Mouse (Mus musculus) neural tube, embryonic 14.5 days (tissue): ENCODE measurements at regions not wholly inside any gene's neighbourhood (a gene's known extent, or its start where the extent isn't known, plus 50 kb on each side); places are given as distances from the start of the nearest gene placed in this dataset.

Experiments
- ATAC-seq: fragments of 200-750 bp; cut with Nextera tagmentation; 2 replicates; pipeline ENCODE4 v1.8.0; 2017; ENCODE audit warnings: low read depth, mild to moderate bottlenecking, moderate TSS enrichment, moderate library complexity
- H3K27ac ChIP-seq: fragments of 300-500 bp; sonication (generic); 2 replicates; pipeline ENCODE4 v1.5.1; 2014; ENCODE audit warnings: low read depth, mild to moderate bottlenecking, control low read depth, low read length, moderate library complexity, mixed read lengths
- H3K27me3 ChIP-seq: fragments of 300-500 bp; sonication (generic); 2 replicates; pipeline ENCODE4 v1.6.1; 2014; ENCODE audit warnings: low read length; ENCODE audit not compliant: control insufficient read depth, insufficient read depth
- H3K36me3 ChIP-seq: fragments of 300-500 bp; sonication (generic); 2 replicates; pipeline ENCODE4 v1.6.1; 2014; ENCODE audit warnings: low read length, mixed read lengths; ENCODE audit not compliant: control insufficient read depth, insufficient read depth
- H3K4me1 ChIP-seq: fragments of 300-500 bp; sonication (generic); 2 replicates; pipeline ENCODE4 v1.6.1; 2014; ENCODE audit warnings: low read length; ENCODE audit not compliant: control insufficient read depth, insufficient read depth
- H3K4me2 ChIP-seq: fragments of 300-500 bp; sonication (generic); 2 replicates; pipeline ENCODE4 v1.6.1; 2014; ENCODE audit warnings: mild to moderate bottlenecking, low read depth, low read length, control low read depth
- H3K4me3 ChIP-seq: fragments of 300-500 bp; sonication (generic); 2 replicates; pipeline ENCODE4 v1.5.1; 2014; ENCODE audit warnings: low read depth, low read length, control low read depth, mixed read lengths
- H3K9ac ChIP-seq: fragments of 300-500 bp; sonication (generic); replicated peaks from 2 replicates; pipeline ENCODE4 v1.6.1; 2014; ENCODE audit warnings: low read depth, mild to moderate bottlenecking, control low read depth, low read length, mixed read lengths
- H3K9me3 ChIP-seq: fragments of 300-500 bp; sonication (generic); 2 replicates; pipeline ENCODE4 v1.6.1; 2016; ENCODE audit warnings: low read length; ENCODE audit not compliant: control insufficient read depth
- WGBS: fragments of 180-500 bp; shearing (Covaris S2); extraction: QIAGEN DNeasy Blood & Tissue Kit; methylation state at CpG from one replicate; pipeline ENCODE4 v1.1.7; 2014; 5-methylcytosine and 5-hydroxymethylcytosine counted together

- Histone ChIP-seq H3K4me1 (peaks cover 11% of the 10 kb centered on the region), H3K4me2 (no peak overlapping the region), H3K27me3 (no peaks in the 10 kb centered on the region), H3K9ac (no peak overlapping the region), H3K36me3 (no peaks in the 10 kb centered on the region), H3K4me3 (no peak overlapping the region), H3K9me3 (no peaks in the 10 kb centered on the region), H3K27ac (no peak overlapping the region)
- WGBS: 90% methylated on average over 2 of the region's 2 CpGs
- no peak for ATAC-seq
These were observed 84.7 kb upstream of the Tmem189 start for GRCm38 (mm10) chr2:167774166-167774805.

- Histone ChIP-seq H3K4me1 (peaks cover 4% of the 10 kb centered on the region), H3K27ac (no peak overlapping the region), H3K36me3 (no peaks in the 10 kb centered on the region), H3K4me3 (no peak overlapping the region), H3K27me3 (no peaks in the 10 kb centered on the region), H3K9ac (no peak overlapping the region), H3K4me2 (no peak overlapping the region), H3K9me3 (no peaks in the 10 kb centered on the region)
- 97% methylated on average over 5 of the region's 5 CpGs for WGBS
- ATAC-seq: no peak
These were observed 83.2 kb upstream of the Tmem189 start for GRCm38 (mm10) chr2:167772834-167773233.

GRCm38 (mm10) chr2:167767962-167768361, 78.3 kb upstream of the Tmem189 start:
- no peaks in the 10 kb centered on the region; the same call in 1 of the 2 replicates for H3K4me1 ChIP-seq
- no peak overlapping the region for H3K27ac ChIP-seq
- 59% methylated on average over 13 of the region's 13 CpGs for WGBS
- no peak overlapping the region for H3K4me3 ChIP-seq
- H3K4me2 ChIP-seq: no peak overlapping the region
- ATAC-seq: peak; percentile 26; the same call in 1 of the 2 replicates
- H3K9me3 ChIP-seq: no peaks in the 10 kb centered on the region
- H3K27me3 ChIP-seq: no peaks in the 10 kb centered on the region
- no peak overlapping the region for H3K9ac ChIP-seq
- no peaks in the 10 kb centered on the region for H3K36me3 ChIP-seq

- Histone ChIP-seq H3K9ac (no peak overlapping the region), H3K4me2 (no peak overlapping the region), H3K36me3 (no peaks in the 10 kb centered on the region), H3K4me3 (no peak overlapping the region), H3K4me1 (no peaks in the 10 kb centered on the region; the same call in 1 of the 2 replicates), H3K27ac (no peak overlapping the region), H3K9me3 (no peaks in the 10 kb centered on the region), H3K27me3 (no peaks in the 10 kb centered on the region)
- 90% methylated on average over 8 of the region's 8 CpGs for WGBS
- no peak for ATAC-seq
These were observed 77.7 kb upstream of the Tmem189 start for GRCm38 (mm10) chr2:167767371-167767770.

- Histone ChIP-seq H3K9me3 (no peaks in the 10 kb centered on the region), H3K4me1 (no peaks in the 10 kb centered on the region; the same call in 1 of the 2 replicates), H3K4me3 (no peak overlapping the region), H3K27ac (no peak overlapping the region), H3K9ac (no peak overlapping the region), H3K4me2 (no peak overlapping the region), H3K36me3 (no peaks in the 10 kb centered on the region), H3K27me3 (no peaks in the 10 kb centered on the region)
- no peak for ATAC-seq
- 93% methylated on average over 6 of the region's 6 CpGs for WGBS
These were observed 76.2 kb upstream of the Tmem189 start for GRCm38 (mm10) chr2:167765811-167766210.

- H3K4me2 ChIP-seq: no peak overlapping the region
- no peak overlapping the region for H3K27ac ChIP-seq
- no peaks in the 10 kb centered on the region for H3K27me3 ChIP-seq
- H3K9ac ChIP-seq: no peak overlapping the region
- no peaks in the 10 kb centered on the region for H3K9me3 ChIP-seq
- H3K4me1 ChIP-seq: no peaks in the 10 kb centered on the region; the same call in 1 of the 2 replicates
- 47% methylated on average over 22 of the region's 22 CpGs for WGBS
- H3K4me3 ChIP-seq: no peak overlapping the region
- peak; percentile 62; the same call in 1 of the 2 replicates for ATAC-seq
- H3K36me3 ChIP-seq: no peaks in the 10 kb centered on the region
These were observed 75.6 kb upstream of the Tmem189 start for GRCm38 (mm10) chr2:167765072-167765800.

GRCm38 (mm10) chr2:167763891-167764410, 74.3 kb upstream of the Tmem189 start:
- H3K9ac ChIP-seq: no peak overlapping the region
- no peak overlapping the region for H3K27ac ChIP-seq
- H3K36me3 ChIP-seq: no peaks in the 10 kb centered on the region
- H3K4me3 ChIP-seq: no peak overlapping the region
- WGBS: 91% methylated on average over 7 of the region's 7 CpGs
- no peaks in the 10 kb centered on the region for H3K27me3 ChIP-seq
- ATAC-seq: no peak
- no peaks in the 10 kb centered on the region; the same call in 1 of the 2 replicates for H3K4me1 ChIP-seq
- H3K9me3 ChIP-seq: no peaks in the 10 kb centered on the region
- H3K4me2 ChIP-seq: no peak overlapping the region

- H3K9me3 ChIP-seq: no peaks in the 10 kb centered on the region
- no peak for ATAC-seq
- WGBS: 75% methylated on average over 17 of the region's 17 CpGs
- H3K4me3 ChIP-seq: no peak overlapping the region
- no peaks in the 10 kb centered on the region; the same call in 1 of the 2 replicates for H3K4me1 ChIP-seq
- H3K4me2 ChIP-seq: no peak overlapping the region
- no peaks in the 10 kb centered on the region for H3K36me3 ChIP-seq
- no peak overlapping the region for H3K27ac ChIP-seq
- H3K27me3 ChIP-seq: no peaks in the 10 kb centered on the region
- no peak overlapping the region for H3K9ac ChIP-seq
These were observed 71.8 kb upstream of the Tmem189 start for GRCm38 (mm10) chr2:167761404-167761936.
